Mouse (Mus musculus) adrenal gland, postnatal 25 days (tissue): ENCODE data around the gene Ctbp2. TPM values are rescaled to one million over a fixed set of nuclear protein-coding genes. Genes with fewer than 3 reads are reported as not detected.

Source experiments
- DNase-seq: peaks from one replicate; pipeline ENCODE4 v3.0.0; 2021; ENCODE audit warnings: mixed read lengths
- total RNA-seq: library from RNA; stranded (reverse); gene quantifications from 2 replicates; pipeline ENCODE4 v1.2.3, GENCODE M21; 2021

Ctbp2 gene
- total RNA-seq, 1 experiment from 2014 or later = 80.6 TPM

DNA sequence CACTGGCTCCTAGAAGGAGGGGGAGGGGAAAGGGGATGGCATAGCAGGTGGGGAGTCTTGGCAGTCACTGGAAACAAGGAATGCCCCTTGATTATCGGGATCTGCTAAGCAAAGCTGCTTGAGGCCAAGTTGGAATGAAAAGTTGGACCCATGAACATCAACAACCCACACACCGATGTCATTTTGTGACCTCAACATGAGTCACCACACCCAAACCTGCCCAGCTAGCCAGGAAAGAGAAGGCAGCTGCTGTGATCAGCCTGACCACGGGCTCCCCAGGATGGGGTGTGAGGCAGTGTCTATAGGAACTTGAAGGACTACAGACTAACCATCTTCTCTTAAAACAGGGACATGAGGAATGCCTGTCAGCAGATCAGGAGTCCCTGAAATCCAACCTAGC lies 38.7 kb downstream of the Ctbp2 start:
- DNase-seq = no peak

DNA sequence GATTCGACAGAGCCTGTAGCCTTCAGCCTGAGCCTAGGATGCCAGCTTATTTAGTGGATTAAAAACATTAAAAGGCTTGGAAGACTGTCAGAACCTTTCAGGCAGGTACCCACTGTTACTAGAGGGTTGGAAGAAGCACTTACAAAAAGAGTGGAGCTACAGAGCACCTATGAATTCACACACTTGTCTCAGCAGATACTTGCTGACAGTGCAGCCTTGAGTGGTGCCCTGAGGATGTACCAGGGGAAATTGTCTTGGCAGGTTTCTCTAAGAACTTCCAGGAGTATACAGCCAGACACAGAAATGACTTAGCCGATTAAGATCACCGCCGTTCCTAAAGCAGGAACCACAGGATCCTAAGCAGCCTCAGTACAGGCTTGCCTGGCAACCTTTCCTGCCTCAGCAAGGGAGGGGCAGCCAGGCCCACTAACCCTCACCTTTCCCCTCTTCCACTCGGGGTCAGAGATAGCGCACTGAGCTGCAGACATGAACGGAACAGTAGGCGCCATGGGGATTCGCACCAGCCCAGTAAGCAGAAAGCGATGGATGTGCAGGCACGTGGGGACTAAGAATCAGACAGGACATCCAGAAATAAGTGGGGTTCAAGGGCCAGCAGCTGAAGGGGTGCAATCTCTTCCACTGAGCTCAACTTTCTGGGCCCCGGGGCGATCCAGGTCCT lies 40.1 kb downstream of the Ctbp2 start:
- DNase-seq = no peak

DNA sequence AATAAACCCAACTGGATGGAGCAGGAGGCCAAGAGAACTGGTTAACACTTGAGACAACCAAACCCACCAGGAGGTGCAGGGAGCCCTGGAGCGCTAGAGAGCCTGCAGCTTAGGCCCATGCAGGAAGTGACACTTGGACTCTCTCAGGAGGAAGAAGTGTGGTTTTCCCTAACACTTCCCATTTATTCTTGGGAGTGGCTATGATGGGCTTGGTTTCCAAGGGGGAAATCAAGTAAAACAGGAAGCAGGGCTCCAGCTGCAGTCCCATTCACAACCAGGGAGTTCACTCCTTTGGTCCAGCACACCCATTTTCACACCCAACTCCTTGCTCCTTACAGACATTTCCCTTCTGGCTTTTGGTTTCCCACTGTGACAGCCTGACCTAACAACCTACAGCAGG lies 45.2 kb downstream of the Ctbp2 start:
- DNase-seq = no peak

DNA sequence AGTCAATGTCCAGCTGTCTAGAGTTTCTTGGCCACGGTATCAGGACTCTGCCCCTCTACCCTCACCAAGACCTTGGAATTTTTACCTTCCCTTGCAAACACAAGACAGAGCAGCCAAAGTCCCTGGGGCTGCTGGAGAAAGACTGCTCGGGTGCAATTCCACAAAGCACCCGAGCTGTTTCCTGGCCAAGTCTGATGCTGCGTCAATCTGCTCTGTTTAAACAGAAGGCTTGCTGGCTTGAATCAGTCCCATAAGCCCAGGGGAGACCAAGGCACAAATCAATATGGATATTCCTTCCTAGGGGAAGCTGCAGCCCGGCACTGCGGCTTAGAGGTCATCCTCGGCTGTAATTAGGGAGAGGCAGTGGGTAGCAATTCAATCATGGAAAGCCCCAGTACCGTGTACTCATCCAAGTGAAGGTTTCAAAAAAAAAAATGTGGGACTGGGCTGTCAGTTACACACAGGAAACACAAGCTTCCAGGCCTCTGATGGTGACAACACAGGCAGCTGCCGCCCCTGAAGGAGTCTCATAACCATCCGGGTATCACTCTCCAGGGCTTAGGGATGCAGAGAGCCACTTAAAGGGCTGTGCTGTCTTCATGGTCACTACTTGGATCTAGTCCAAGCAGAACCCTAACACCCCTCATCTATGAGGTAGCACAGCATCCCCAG lies 49.6 kb downstream of the Ctbp2 start:
- DNase-seq = no peak

DNA sequence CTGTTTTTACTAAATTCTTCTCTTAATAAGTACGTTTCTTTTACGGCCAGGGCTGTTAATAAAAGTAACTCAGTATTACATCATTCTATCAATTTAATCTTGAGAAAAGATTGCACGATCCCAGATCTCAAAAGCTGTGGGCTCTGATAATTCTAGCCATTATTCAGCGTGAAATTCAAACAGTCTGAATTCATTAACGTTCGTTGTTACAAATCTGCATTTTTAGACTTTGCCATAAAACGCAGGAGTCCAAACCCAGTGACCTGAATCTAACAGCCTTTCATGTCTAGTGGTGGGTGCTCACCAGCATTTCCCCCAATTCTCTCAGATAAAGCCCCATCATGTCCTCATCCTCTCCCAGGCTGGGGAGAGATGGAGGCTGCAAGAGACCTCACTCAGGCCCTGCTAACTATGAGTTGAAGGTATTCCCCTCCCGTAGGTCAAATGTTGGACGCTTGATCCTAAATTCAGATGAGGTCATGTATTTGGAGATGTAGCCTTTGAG lies 51.0 kb downstream of the Ctbp2 start:
- DNase-seq = no peak

DNA sequence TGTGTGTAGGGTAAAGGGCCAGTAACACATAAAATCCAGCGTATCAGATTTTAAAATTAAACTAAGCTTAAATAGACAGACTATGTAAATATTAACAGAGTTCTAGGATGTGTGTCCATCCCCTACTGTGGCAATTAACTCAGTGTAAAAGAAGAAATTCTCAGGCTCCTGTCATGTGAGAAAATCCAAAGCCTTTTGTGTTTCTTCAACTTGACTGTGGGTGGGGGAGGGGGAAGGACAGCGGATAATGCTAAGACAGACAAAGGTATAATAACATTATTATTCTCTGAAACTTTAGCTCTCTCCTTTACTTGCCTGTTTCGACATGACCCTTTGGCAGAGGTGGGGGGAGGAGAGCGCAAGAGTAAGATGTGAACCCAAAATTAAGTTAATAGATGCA lies 51.6 kb downstream of the Ctbp2 start:
- DNase-seq = no peak

DNA sequence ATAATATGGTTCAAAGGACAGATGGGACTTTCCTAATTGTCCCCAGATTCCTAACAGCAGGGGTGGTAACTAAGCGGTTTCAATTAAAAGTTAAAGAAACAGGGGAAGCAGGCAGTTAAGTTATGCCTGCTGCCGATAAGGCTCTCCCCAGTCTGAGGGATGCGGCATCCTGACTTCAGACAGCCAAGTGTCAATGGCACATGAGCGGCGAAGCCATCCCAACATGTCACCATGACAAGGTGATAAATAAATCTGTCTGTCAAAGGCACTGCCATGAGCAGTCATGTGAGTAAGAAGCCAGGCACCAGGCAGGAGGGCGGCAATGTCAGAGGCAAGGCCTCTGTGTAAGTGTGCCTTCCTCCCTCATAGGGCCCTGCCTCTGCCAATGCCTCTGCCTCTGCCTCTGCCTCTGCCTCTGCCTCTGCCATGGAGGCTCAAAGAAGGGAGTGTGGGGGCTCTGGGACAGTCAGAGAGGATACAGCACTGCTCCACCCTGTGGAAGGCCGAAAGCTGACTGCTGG lies 56.8 kb downstream of the Ctbp2 start:
- DNase-seq = no peak

DNA sequence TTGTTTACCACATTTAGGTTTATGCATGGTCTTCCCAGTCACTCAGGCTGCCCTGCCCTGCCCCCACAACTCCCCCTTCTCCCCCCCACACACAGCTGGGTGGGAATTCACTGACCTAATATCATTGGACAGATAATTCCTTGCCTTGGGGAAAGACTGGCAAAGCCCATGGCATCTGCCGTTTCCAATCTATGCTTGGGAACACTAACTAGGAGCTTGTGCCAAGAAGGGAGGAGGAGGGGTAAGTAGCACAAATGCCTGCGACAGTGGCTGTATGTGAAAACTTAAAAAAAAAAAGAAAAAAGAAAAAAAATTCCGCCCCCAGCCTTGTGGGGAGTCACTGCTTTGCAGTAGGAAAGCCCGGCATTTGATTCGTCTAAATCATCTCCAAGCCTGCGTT lies 57.4 kb downstream of the Ctbp2 start:
- DNase-seq = no peak

DNA sequence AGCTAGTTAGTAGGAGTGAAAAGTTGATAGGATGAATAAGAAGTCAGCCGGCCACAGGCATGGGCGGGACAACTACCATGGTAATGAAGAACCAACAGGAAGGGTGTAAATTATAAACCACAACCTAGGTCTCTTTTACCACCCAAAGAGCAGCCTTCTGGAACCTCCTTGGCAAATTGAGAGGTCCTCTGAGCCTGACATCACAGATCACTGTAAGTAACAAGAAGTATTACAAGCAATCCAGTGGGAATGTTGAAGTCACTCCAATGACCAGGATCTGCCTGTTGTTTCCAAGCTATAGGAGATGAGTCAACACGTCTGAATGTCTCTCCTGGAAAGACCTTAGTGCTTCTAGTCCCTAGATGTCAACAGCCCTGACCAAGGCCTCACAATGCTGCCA lies 62.1 kb downstream of the Ctbp2 start:
- DNase-seq = no peak

DNA sequence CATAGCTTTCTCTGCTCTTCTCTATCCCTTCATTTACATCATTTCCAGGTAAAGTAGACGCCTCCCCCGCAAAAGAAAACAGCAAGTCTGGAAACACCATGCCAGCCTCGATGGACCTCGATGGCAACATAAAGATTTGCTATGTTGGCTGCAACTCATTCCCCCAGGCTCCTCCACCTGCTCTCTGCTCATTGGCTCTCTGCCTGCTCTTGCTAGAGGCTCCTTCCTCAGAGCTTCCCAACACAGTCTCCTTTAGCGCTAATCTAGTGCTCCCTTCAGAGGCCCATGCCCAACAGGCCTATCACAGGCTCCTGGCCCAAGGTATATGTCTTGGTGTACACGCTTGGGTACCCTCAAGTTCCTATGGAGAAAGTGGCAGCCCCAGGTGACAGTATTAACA lies 64.0 kb downstream of the Ctbp2 start:
- no peak for DNase-seq

DNA sequence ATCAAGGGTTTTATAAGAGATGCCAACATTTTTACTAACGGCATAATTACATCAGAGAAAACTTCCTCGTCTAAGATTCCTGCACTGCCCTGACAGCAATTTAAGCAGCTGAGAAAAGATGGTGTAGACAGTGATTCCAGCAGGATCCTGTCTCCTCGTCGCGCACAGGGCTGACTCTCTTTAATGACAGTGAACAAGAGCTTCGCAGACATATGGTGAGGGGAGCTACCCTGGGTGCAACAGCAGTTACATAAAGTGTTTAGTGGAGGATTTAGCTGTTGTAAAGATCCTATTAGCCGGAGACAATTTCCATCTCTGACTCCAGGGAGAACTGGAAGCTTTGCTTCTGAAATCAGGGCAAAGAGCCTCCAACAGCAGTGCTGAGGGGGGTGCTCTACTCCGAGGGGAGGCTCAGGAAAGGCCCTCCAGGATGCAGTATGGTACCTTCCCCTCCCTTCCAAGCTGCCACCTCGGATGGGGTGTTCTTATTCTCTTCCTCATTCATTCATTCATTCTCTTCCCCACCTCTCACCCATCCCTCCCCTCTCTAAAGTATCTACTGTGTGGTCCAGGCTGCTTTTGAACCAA lies 64.5 kb downstream of the Ctbp2 start:
- no peak for DNase-seq

DNA sequence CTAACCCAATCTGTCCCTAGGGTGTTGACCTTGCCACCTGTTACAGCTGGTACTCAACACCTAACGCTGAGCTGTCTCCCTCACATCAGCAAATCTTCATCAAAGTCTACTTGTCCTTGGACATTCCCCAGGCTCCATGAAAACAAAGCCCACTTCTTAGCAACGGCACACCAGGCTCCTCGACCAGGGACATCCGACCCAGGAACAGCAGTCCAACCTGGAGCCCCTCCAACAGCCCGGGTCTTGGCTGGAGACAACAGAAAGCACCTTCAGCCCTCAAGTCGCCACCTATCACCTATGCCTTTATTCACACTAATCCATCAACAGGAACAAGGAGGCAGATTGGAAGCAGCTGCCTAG lies 65.0 kb downstream of the Ctbp2 start:
- no peak for DNase-seq

DNA sequence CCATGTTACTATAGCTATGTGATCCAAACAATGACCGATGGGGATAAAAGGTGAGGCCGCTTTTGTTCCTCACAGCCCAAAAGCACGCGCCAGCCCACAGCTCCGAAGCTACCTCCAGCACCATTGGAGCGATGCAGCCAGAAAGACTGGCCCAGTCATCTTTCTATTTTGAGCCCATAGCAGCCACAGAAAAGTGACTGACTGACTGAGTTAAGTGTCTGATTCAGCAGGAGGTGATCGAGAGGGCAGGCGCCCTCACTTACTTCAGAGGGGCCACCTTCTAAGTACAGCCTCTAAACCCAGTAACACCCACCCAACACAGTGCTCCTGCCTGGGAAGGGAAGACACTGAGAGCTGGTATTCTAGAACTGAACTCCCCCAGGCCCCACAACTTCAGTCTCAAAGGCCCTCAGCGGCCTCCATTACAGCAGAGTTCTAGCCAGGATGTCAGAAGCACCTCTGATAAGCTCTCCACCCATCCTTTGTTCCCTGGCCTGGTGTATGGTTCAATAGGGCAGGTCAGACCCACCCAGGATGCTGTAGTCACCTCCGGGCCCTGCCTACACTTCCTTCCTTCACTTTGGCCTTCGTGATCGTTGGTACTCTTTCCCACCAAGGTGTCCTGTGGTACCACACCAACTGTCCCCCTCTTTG lies 65.5 kb downstream of the Ctbp2 start:
- no peak for DNase-seq

DNA sequence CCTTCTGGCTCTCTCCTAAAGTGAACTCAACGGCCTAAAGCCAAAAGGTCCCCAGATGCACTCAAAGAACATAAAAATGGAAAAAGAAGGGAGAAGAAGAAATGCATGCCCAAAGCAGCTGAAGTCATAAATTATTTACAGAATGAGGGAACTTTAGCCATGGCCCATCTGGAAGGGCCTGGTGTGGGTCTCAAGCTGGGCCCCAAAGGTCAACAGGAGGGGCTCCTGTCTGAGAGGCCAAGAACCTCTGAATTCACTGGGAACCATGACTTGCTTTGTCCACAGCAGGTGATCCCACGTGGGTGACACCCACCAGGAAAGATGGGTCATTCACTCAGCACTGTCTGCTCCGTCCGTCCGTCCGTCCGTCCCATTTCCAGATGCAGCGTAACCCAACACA lies 67.2 kb downstream of the Ctbp2 start:
- DNase-seq = no peak

DNA sequence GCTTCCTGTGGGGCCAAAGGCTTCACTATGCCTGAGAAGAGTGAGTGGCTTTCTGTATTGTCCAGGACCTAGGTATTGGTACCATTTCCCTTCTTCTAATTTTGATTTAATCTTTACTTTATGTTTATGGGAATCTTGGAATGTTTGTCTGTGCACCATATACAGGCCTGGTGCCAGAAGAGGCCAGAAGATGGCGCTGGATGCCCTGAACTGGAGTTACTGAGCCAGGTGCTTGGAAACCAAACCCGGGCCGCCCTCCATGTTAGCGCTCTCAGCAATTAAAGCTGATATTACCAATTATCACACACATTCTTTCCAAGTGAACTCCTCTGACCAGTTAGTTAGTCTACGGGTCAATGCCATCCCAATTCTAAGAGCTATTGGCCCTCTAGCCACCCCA lies 69.7 kb downstream of the Ctbp2 start:
- DNase-seq = no peak

DNA sequence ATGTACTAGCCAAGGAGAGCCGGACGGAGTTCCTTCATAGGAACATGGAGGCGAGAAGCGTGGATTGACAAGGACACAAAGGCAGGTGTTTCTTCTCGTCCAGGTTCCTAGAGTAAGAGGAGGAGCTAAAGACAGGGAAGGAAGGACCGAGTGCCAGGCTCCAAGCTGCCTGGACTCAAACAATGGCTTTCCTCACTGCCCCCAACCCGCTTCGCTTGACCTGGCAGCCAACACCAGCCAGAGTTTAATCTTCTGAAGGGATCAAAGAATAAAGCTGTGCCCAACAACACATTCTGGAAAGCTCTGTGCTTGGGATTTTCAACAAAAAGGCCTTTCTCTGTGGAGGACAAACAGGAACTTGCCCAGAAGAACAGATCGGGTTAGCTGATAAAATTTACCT lies 70.4 kb downstream of the Ctbp2 start:
- DNase-seq = no peak

DNA sequence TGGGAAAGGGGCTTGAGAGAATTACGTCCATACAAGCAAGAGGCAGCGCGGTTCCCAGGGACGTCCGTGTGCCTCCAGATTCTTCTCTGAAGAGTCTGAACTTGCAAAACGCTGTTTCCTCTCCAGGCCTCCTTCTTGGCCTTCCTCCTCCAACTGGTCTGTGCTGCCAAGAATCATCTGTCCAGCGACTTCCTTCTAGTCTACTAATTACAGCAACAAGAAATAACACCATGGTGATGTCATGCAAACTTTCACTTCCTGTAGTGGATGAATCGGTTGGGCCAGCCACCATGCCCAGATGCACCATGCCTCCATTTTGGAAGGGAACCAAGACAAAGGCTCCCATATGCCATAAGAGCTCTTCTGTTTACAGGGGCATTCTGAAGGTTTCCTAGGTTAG lies 71.3 kb downstream of the Ctbp2 start:
- DNase-seq = no peak

DNA sequence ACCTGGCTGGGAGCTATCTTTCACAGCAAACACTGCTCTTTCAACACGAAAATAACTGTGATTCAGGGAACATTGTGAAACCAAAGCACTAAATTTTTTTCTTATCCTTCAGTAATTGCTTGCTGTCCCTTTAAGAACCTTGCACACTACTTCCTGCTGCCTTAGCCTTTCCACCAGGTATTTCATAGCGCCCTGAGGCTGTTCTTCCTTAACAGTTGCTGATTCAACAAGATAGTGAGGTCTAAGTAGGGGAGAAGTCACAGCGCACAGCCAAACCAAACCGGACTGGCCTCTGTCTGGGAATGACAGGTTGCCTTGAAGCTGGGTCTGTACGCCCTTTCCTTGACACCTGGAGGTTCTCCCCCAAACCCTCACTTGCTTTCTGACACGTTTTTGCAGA lies 73.5 kb downstream of the Ctbp2 start:
- DNase-seq = no peak

DNA sequence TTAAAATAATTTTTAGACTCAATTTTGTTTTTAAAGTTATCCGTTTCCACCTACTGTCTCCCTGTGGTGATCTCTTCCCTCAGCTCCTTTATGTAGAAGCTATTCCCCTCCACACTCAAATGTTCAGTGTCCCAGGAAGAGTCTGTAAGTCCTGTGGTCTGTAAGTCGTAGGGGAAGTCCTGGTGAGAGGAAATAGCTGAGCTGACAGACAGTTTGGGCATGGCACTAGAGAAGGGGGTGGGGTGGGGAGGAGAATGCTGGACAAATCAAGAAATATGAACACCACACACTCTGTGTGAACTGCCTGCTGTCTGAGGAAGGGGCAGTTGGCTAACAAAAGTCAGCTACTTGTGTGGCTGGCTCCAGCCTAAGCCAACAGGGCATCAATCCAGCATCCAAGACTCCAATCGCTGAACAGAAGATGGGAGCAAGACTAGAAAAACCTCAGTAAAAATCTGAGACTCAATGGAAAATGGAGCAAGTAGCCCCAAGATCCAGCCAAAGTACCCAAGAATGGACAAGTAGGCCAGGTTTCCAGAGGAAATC lies 76.0 kb downstream of the Ctbp2 start:
- DNase-seq = no peak

DNA sequence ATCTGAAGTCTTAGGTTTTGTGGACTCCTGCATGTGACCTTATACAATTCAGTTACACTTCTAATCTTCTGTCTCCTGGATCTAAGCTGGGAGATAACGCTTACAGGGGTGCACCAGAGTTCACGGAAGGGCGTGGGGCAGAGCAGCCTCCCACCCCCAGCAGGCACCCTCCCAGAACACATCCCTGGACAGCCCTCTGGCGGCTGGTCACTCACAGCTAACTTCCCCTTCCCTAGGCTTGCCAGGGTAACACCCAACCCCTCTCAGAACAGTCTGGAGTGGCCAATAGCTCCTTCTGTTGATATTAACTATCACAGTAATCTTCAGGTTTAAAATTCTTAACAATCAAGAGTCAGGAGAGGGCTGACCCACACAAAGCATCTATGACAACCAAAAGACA lies 76.9 kb downstream of the Ctbp2 start:
- no peak for DNase-seq

DNA sequence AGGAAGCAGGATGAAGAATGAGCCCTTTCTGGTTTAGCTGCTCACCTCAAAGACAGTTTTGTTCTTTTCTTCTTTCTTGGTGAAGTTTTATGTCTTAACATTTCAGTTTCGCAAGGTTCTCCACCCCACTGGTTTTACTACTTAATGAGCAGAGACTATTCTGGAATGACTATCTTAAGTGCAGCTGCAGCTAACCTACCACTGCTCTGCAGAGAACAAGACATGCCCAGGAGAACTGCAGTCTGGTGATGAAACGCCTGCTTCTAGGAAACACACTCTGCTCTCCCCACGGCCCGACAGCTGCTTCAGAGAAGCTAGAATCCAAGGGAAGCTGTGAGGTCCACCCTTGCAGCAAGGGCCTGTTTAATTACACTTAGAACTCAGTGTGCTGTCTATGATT lies 79.4 kb downstream of the Ctbp2 start:
- no peak for DNase-seq

DNA sequence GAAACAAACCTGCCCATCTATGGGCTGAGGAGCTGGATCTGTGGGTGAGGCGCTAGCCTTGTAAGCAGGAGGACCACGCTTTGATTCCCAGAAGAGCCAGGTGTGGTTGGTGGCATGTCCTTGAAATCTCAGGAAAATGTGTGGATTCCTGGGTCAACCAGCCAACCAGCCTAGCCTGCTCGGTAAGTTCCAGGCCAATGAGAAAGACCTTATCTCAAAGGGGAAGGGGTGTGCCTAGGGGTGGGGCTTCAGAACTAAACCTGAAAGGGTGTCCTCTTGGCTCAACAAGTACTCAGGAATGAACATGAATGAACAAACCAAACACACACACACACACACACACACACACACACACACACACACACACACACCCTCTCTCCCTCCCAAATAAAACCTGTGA lies 82.4 kb downstream of the Ctbp2 start:
- no peak for DNase-seq
